Mouse (Mus musculus) limb, embryonic 14.5 days (tissue): Measurements from ENCODE around the gene Gm38431. TPM values are rescaled to one million over a fixed set of nuclear protein-coding genes. Genes with fewer than 3 reads are reported as not detected.

Experiments
- ATAC-seq: fragments of 200-750 bp; cut with Nextera tagmentation; 2 replicates; pipeline ENCODE4 v1.8.0; 2017; ENCODE audit warnings: low read depth, moderate number of reproducible peaks, moderate TSS enrichment; ENCODE audit not compliant: low FRiP score
- DNase-seq: peaks from one replicate; pipeline ENCODE4 v3.0.0-alpha.2; 2015; ENCODE audit warnings: low spot score
- H3K27ac ChIP-seq: fragments of 300-500 bp; sonication (generic); replicated peaks from 2 replicates; pipeline ENCODE4 v1.5.1; 2014; ENCODE audit warnings: low read depth, mild to moderate bottlenecking, low read length, moderate library complexity, mixed read lengths
- H3K27me3 ChIP-seq: fragments of 300-500 bp; sonication (generic); 2 replicates; pipeline ENCODE4 v1.6.1; 2014; ENCODE audit warnings: low read length, mixed read lengths; ENCODE audit not compliant: control insufficient read depth, insufficient read depth
- H3K36me3 ChIP-seq: fragments of 300-500 bp; sonication (generic); 2 replicates; pipeline ENCODE4 v1.6.1; 2014; ENCODE audit warnings: mild to moderate bottlenecking, low read length, moderate library complexity, mixed read lengths; ENCODE audit not compliant: control insufficient read depth, insufficient read depth
- H3K4me1 ChIP-seq: fragments of 300-500 bp; sonication (generic); 2 replicates; pipeline ENCODE4 v1.6.1; 2014; ENCODE audit warnings: antibody characterized with exemption, low read length, mixed read lengths; ENCODE audit not compliant: control insufficient read depth, insufficient read depth
- H3K4me2 ChIP-seq: fragments of 300-500 bp; sonication (generic); replicated peaks from 2 replicates; pipeline ENCODE4 v1.6.1; 2014; ENCODE audit warnings: low read depth, mild to moderate bottlenecking, low read length, moderate library complexity; ENCODE audit not compliant: severe bottlenecking
- H3K4me3 ChIP-seq: fragments of 300-500 bp; sonication (generic); replicated peaks from 2 replicates; pipeline ENCODE4 v1.5.1; 2014; ENCODE audit warnings: low read length
- H3K9ac ChIP-seq: fragments of 300-500 bp; sonication (generic); 2 replicates; pipeline ENCODE4 v1.6.1; 2014; ENCODE audit warnings: mild to moderate bottlenecking, low read depth, low read length, moderate library complexity; ENCODE audit not compliant: severe bottlenecking
- H3K9me3 ChIP-seq: fragments of 300-500 bp; sonication (generic); 2 replicates; pipeline ENCODE4 v1.6.1; 2016; ENCODE audit warnings: low read length; ENCODE audit not compliant: control insufficient read depth
- POLR2A ChIP-seq: fragments of 200-500 bp; IDR thresholded peaks from 2 replicates; pipeline ENCODE4 v1.8.0; 2012; ENCODE audit warnings: inconsistent platforms, mild to moderate bottlenecking, moderate library complexity, borderline replicate concordance; ENCODE audit not compliant: insufficient read depth, insufficient read length; ENCODE audit errors: extremely low read depth
- WGBS: fragments of 180-500 bp; shearing (Covaris S2); extraction: QIAGEN DNeasy Blood & Tissue Kit; methylation state at CpG from one replicate; pipeline ENCODE4 v1.1.7; 2014; 5-methylcytosine and 5-hydroxymethylcytosine counted together
- polyA plus RNA-seq, 2 experiments: library from polyadenylated mRNA; depleted of rRNA in 1 of 2; stranded (reverse) in 1 of 2; unstranded in 1 of 2; fragments of >200 nt; fragmentation: Nextera tagmentation in 1 of 2; extraction: Ambion mirVana in 1 of 2; gene quantifications; 2 replicates each; pipeline versions ENCODE4 v1.2.1 to v1.2.3; 2012 to 2014

Gene Gm38431
- polyA plus RNA-seq, 2 experiments = 1.6 to 5.9 TPM

GRCm38 (mm10) chr9:21039779-21040178 lies 52.0 kb downstream of the Gm38431 start:
- no peak for TF ChIP-seq POLR2A
- H3K9ac ChIP-seq = no peak overlapping the region
- no peak for ATAC-seq
- peaks cover 48% of the 10 kb centered on the region for H3K27me3 ChIP-seq
- H3K36me3 ChIP-seq = no peaks in the 10 kb centered on the region
- no peak for DNase-seq
- H3K27ac ChIP-seq = no peak overlapping the region
- 71% methylated on average over 3 of the region's 3 CpGs for WGBS
- no peak overlapping the region for H3K4me2 ChIP-seq
- peaks cover 11% of the 10 kb centered on the region for H3K4me1 ChIP-seq
- H3K9me3 ChIP-seq = no peaks in the 10 kb centered on the region
- no peak overlapping the region for H3K4me3 ChIP-seq

- H3K4me2 ChIP-seq = peak overlapping the region; percentile 54
- no peaks in the 10 kb centered on the region for H3K36me3 ChIP-seq
- H3K4me1 ChIP-seq = peaks cover 15% of the 10 kb centered on the region
- peaks cover 71% of the 10 kb centered on the region for H3K27me3 ChIP-seq
- TF ChIP-seq POLR2A = no peak
- no peaks in the 10 kb centered on the region for H3K9me3 ChIP-seq
- 2% methylated on average over 31 of the region's 31 CpGs for WGBS
- H3K4me3 ChIP-seq = peak overlapping the region; percentile 37
- peak overlapping the region; percentile 43 for H3K9ac ChIP-seq
- peak; percentile 14 for DNase-seq
- H3K27ac ChIP-seq = no peak overlapping the region
- 0 out of 2 replicates have a peak, but pooled peaks have one; percentile 15 for ATAC-seq
Observed at GRCm38 (mm10) chr9:21037481-21037891, 54.3 kb downstream of the Gm38431 start.

GRCm38 (mm10) chr9:21036666-21037065 lies 55.1 kb downstream of the Gm38431 start:
- Histone ChIP-seq H3K9ac (no peak overlapping the region), H3K4me2 (peak overlapping the region; percentile 54; the same call in 1 of the 2 replicates), H3K4me1 (peaks cover 21% of the 10 kb centered on the region), H3K27me3 (peaks cover 79% of the 10 kb centered on the region), H3K27ac (no peak overlapping the region), H3K9me3 (no peaks in the 10 kb centered on the region), H3K4me3 (peak overlapping the region; percentile 37), H3K36me3 (no peaks in the 10 kb centered on the region)
- WGBS = under 1% methylated on average over 22 of the region's 22 CpGs
- no peak for TF ChIP-seq POLR2A
- ATAC-seq (no peak), DNase-seq (no peak)

GRCm38 (mm10) chr9:21036161-21036560 lies 55.6 kb downstream of the Gm38431 start:
- Histone ChIP-seq H3K36me3 (no peaks in the 10 kb centered on the region), H3K27me3 (peaks cover 81% of the 10 kb centered on the region), H3K4me2 (no peak overlapping the region), H3K4me1 (peaks cover 25% of the 10 kb centered on the region), H3K9ac (no peak overlapping the region), H3K27ac (no peak overlapping the region), H3K9me3 (no peaks in the 10 kb centered on the region), H3K4me3 (no peak overlapping the region)
- WGBS = 10% methylated on average over 20 of the region's 20 CpGs
- TF ChIP-seq POLR2A = no peak
- DNase-seq (no peak), ATAC-seq (no peak)

- H3K4me1 ChIP-seq = peaks cover 27% of the 10 kb centered on the region
- TF ChIP-seq POLR2A = no peak
- H3K36me3 ChIP-seq = no peaks in the 10 kb centered on the region
- H3K9ac ChIP-seq = no peak overlapping the region
- WGBS = 22% methylated on average over 9 of the region's 9 CpGs
- H3K27me3 ChIP-seq = peaks cover 81% of the 10 kb centered on the region
- H3K4me2 ChIP-seq = no peak overlapping the region
- H3K27ac ChIP-seq = no peak overlapping the region
- DNase-seq (no peak), ATAC-seq (no peak)
- no peaks in the 10 kb centered on the region for H3K9me3 ChIP-seq
- H3K4me3 ChIP-seq = no peak overlapping the region
Observed at GRCm38 (mm10) chr9:21035586-21035985, 56.2 kb downstream of the Gm38431 start.
